Mouse (Mus musculus) thymus, postnatal 14 days (tissue): ENCODE data around the gene Vav3.
A peak's percentile ranks its signal among the peaks of the same experiment; 100 is the strongest.

Experiments used
- DNase-seq: peaks from one replicate; pipeline ENCODE4 v3.0.0; 2021

Vav3 gene

GRCm38 (mm10) chr3:109353814-109354213, 13.4 kb downstream of the Vav3 start:
- DNase-seq = no peak

- DNase-seq = no peak
These were observed 14.7 kb downstream of the Vav3 start for GRCm38 (mm10) chr3:109355158-109355557.

GRCm38 (mm10) chr3:109360746-109361145, 20.3 kb downstream of the Vav3 start:
- DNase-seq = no peak

GRCm38 (mm10) chr3:109361882-109362281, 21.4 kb downstream of the Vav3 start:
- DNase-seq = peak; percentile 69

GRCm38 (mm10) chr3:109362310-109362709, 21.9 kb downstream of the Vav3 start:
- DNase-seq = no peak

GRCm38 (mm10) chr3:109363522-109363921, 23.1 kb downstream of the Vav3 start:
- DNase-seq = no peak

GRCm38 (mm10) chr3:109365875-109366274, 25.4 kb downstream of the Vav3 start:
- DNase-seq = no peak

- DNase-seq = no peak
These were observed 26.0 kb downstream of the Vav3 start for GRCm38 (mm10) chr3:109366411-109366851.

GRCm38 (mm10) chr3:109368383-109369289, 28.2 kb downstream of the Vav3 start:
- DNase-seq = no peak

GRCm38 (mm10) chr3:109371576-109371975, 31.1 kb downstream of the Vav3 start:
- DNase-seq = no peak

GRCm38 (mm10) chr3:109372678-109373077, 32.2 kb downstream of the Vav3 start:
- DNase-seq = no peak

- no peak for DNase-seq
These were observed 37.8 kb downstream of the Vav3 start for GRCm38 (mm10) chr3:109378278-109378677.

GRCm38 (mm10) chr3:109378684-109379083, 38.2 kb downstream of the Vav3 start:
- DNase-seq = no peak

GRCm38 (mm10) chr3:109388730-109389129, 48.3 kb downstream of the Vav3 start:
- DNase-seq = no peak

- no peak for DNase-seq
These were observed 61.1 kb downstream of the Vav3 start for GRCm38 (mm10) chr3:109401527-109401926.

GRCm38 (mm10) chr3:109411294-109411693, 70.8 kb downstream of the Vav3 start:
- DNase-seq = no peak

GRCm38 (mm10) chr3:109420403-109420802, 80.0 kb downstream of the Vav3 start:
- DNase-seq = no peak

- no peak for DNase-seq
These were observed 80.6 kb downstream of the Vav3 start for GRCm38 (mm10) chr3:109421019-109421418.

- no peak for DNase-seq
These were observed 83.1 kb downstream of the Vav3 start for GRCm38 (mm10) chr3:109423440-109424079.

GRCm38 (mm10) chr3:109431285-109431684, 90.8 kb downstream of the Vav3 start:
- DNase-seq = no peak

GRCm38 (mm10) chr3:109438552-109438951, 98.1 kb downstream of the Vav3 start:
- no peak for DNase-seq

- DNase-seq = no peak
These were observed 98.8 kb downstream of the Vav3 start for GRCm38 (mm10) chr3:109439253-109439652.

- no peak for DNase-seq
These were observed 99.5 kb downstream of the Vav3 start for GRCm38 (mm10) chr3:109440001-109440400.

GRCm38 (mm10) chr3:109444077-109444476, 103.6 kb downstream of the Vav3 start:
- DNase-seq = no peak
